Mouse (Mus musculus): ENCODE data around the gene Rdh16. TPM values are rescaled to one million over a fixed set of nuclear protein-coding genes. Genes with fewer than 3 reads are reported as not detected.
"Not testable (repeated sequence)": the region's sequence is repeated elsewhere in the genome, so short reads cannot be mapped to it uniquely, and the experiment has no call there.

The Rdh16 gene
- polyA plus RNA-seq, 1 experiment from 2014 or later = 0.07 TPM

- ATAC-seq (ENCODE audit: low FRiP score, low TSS enrichment); H3K9me3 ChIP-seq (ENCODE audit: control insufficient read depth, low read length); H3K9ac ChIP-seq (replicated peaks; ENCODE audit: low read length); H3K4me3 ChIP-seq (replicated peaks; ENCODE audit: low read depth, low read length); H3K27ac ChIP-seq (replicated peaks; ENCODE audit: low read depth, low read length); H3K27me3 ChIP-seq (ENCODE audit: control insufficient read depth, insufficient read depth, low read length); H3K4me1 ChIP-seq (ENCODE audit: control insufficient read depth, insufficient read depth, low read length); DNase-seq; H3K4me2 ChIP-seq (ENCODE audit: low read length); H3K36me3 ChIP-seq (ENCODE audit: control insufficient read depth, insufficient read depth, low read length): not testable (repeated sequence)
- WGBS = 72% methylated on average over 4 of the region's 4 CpGs
Measured at GRCm38 (mm10) chr10:127817268-127817910, 16.4 kb downstream of the Rdh16 start.

- 90% methylated on average over 2 of the region's 2 CpGs for WGBS
- ATAC-seq (ENCODE audit: low FRiP score, low TSS enrichment); H3K9me3 ChIP-seq (ENCODE audit: control insufficient read depth, low read length); H3K9ac ChIP-seq (replicated peaks; ENCODE audit: low read length); H3K27ac ChIP-seq (replicated peaks; ENCODE audit: low read depth, low read length); H3K27me3 ChIP-seq (ENCODE audit: control insufficient read depth, insufficient read depth, low read length); H3K4me3 ChIP-seq (replicated peaks; ENCODE audit: low read depth, low read length); H3K4me2 ChIP-seq (ENCODE audit: low read length); DNase-seq; H3K36me3 ChIP-seq (ENCODE audit: control insufficient read depth, insufficient read depth, low read length); H3K4me1 ChIP-seq (ENCODE audit: control insufficient read depth, insufficient read depth, low read length): not testable (repeated sequence)
Measured at GRCm38 (mm10) chr10:127821806-127822205, 20.9 kb downstream of the Rdh16 start.

- H3K27me3 ChIP-seq (ENCODE audit: control insufficient read depth, insufficient read depth, low read length) = no peaks in the 10 kb centered on the region
- H3K4me1 ChIP-seq (ENCODE audit: control insufficient read depth, insufficient read depth, low read length) = no peaks in the 10 kb centered on the region
- ATAC-seq (ENCODE audit: low FRiP score, low TSS enrichment) (no peak), DNase-seq (peak; percentile 2)
- no peak overlapping the region for H3K9ac ChIP-seq (replicated peaks; ENCODE audit: low read length)
- peaks cover 3% of the 10 kb centered on the region; the same call in 1 of the 2 replicates for H3K9me3 ChIP-seq (ENCODE audit: control insufficient read depth, low read length)
- H3K4me3 ChIP-seq (replicated peaks; ENCODE audit: low read depth, low read length) = no peak overlapping the region
- H3K36me3 ChIP-seq (ENCODE audit: control insufficient read depth, insufficient read depth, low read length) = no peaks in the 10 kb centered on the region
- no peak overlapping the region for H3K4me2 ChIP-seq (ENCODE audit: low read length)
- WGBS = 82% methylated on average over 6 of the region's 6 CpGs
- no peak overlapping the region for H3K27ac ChIP-seq (replicated peaks; ENCODE audit: low read depth, low read length)
Measured at GRCm38 (mm10) chr10:127825386-127825785, 24.4 kb downstream of the Rdh16 start.

GRCm38 (mm10) chr10:127829121-127829520 is 28.2 kb downstream of the Rdh16 start:
- 80% methylated on average over 3 of the region's 3 CpGs for WGBS
- no peak overlapping the region for H3K4me2 ChIP-seq (ENCODE audit: low read length)
- no peaks in the 10 kb centered on the region for H3K9me3 ChIP-seq (ENCODE audit: control insufficient read depth, low read length)
- H3K4me3 ChIP-seq (replicated peaks; ENCODE audit: low read depth, low read length) = no peak overlapping the region
- H3K36me3 ChIP-seq (ENCODE audit: control insufficient read depth, insufficient read depth, low read length) = no peaks in the 10 kb centered on the region
- ATAC-seq (ENCODE audit: low FRiP score, low TSS enrichment) (no peak), DNase-seq (no peak)
- no peaks in the 10 kb centered on the region for H3K27me3 ChIP-seq (ENCODE audit: control insufficient read depth, insufficient read depth, low read length)
- no peak overlapping the region for H3K9ac ChIP-seq (replicated peaks; ENCODE audit: low read length)
- H3K27ac ChIP-seq (replicated peaks; ENCODE audit: low read depth, low read length) = no peak overlapping the region
- no peaks in the 10 kb centered on the region for H3K4me1 ChIP-seq (ENCODE audit: control insufficient read depth, insufficient read depth, low read length)

GRCm38 (mm10) chr10:127834186-127834585 is 33.2 kb downstream of the Rdh16 start:
- not testable (repeated sequence) for H3K9ac ChIP-seq (replicated peaks; ENCODE audit: low read length); H3K4me3 ChIP-seq (replicated peaks; ENCODE audit: low read depth, low read length); H3K27me3 ChIP-seq (ENCODE audit: control insufficient read depth, insufficient read depth, low read length); DNase-seq; H3K36me3 ChIP-seq (ENCODE audit: control insufficient read depth, insufficient read depth, low read length); H3K9me3 ChIP-seq (ENCODE audit: control insufficient read depth, low read length); H3K27ac ChIP-seq (replicated peaks; ENCODE audit: low read depth, low read length); H3K4me2 ChIP-seq (ENCODE audit: low read length); H3K4me1 ChIP-seq (ENCODE audit: control insufficient read depth, insufficient read depth, low read length); ATAC-seq (ENCODE audit: low FRiP score, low TSS enrichment)
- 100% methylated on average over 1 of the region's 1 CpGs for WGBS

- Histone ChIP-seq H3K4me2 (ENCODE audit: low read length) (no peak overlapping the region), H3K27ac (replicated peaks; ENCODE audit: low read depth, low read length) (no peak overlapping the region), H3K36me3 (ENCODE audit: control insufficient read depth, insufficient read depth, low read length) (no peaks in the 10 kb centered on the region), H3K9me3 (ENCODE audit: control insufficient read depth, low read length) (no peaks in the 10 kb centered on the region), H3K4me3 (replicated peaks; ENCODE audit: low read depth, low read length) (no peak overlapping the region), H3K4me1 (ENCODE audit: control insufficient read depth, insufficient read depth, low read length) (no peaks in the 10 kb centered on the region), H3K9ac (replicated peaks; ENCODE audit: low read length) (no peak overlapping the region), H3K27me3 (ENCODE audit: control insufficient read depth, insufficient read depth, low read length) (no peaks in the 10 kb centered on the region)
- ATAC-seq (ENCODE audit: low FRiP score, low TSS enrichment) = no peak
- DNase-seq = no peak
- 81% methylated on average over 5 of the region's 5 CpGs for WGBS
Measured at GRCm38 (mm10) chr10:127835292-127835691, 34.3 kb downstream of the Rdh16 start.

GRCm38 (mm10) chr10:127837793-127838192 is 36.8 kb downstream of the Rdh16 start:
- ATAC-seq (ENCODE audit: low FRiP score, low TSS enrichment); H3K4me1 ChIP-seq (ENCODE audit: control insufficient read depth, insufficient read depth, low read length); H3K4me2 ChIP-seq (ENCODE audit: low read length); H3K36me3 ChIP-seq (ENCODE audit: control insufficient read depth, insufficient read depth, low read length); H3K27ac ChIP-seq (replicated peaks; ENCODE audit: low read depth, low read length); DNase-seq; H3K9ac ChIP-seq (replicated peaks; ENCODE audit: low read length); H3K4me3 ChIP-seq (replicated peaks; ENCODE audit: low read depth, low read length); H3K27me3 ChIP-seq (ENCODE audit: control insufficient read depth, insufficient read depth, low read length); H3K9me3 ChIP-seq (ENCODE audit: control insufficient read depth, low read length): not testable (repeated sequence)
- WGBS = 94% methylated on average over 5 of the region's 5 CpGs

- Histone ChIP-seq H3K27ac (replicated peaks; ENCODE audit: low read depth, low read length) (no peak overlapping the region), H3K4me1 (ENCODE audit: control insufficient read depth, insufficient read depth, low read length) (no peaks in the 10 kb centered on the region), H3K4me2 (ENCODE audit: low read length) (no peak overlapping the region), H3K27me3 (ENCODE audit: control insufficient read depth, insufficient read depth, low read length) (no peaks in the 10 kb centered on the region), H3K4me3 (replicated peaks; ENCODE audit: low read depth, low read length) (no peak overlapping the region), H3K36me3 (ENCODE audit: control insufficient read depth, insufficient read depth, low read length) (no peaks in the 10 kb centered on the region), H3K9ac (replicated peaks; ENCODE audit: low read length) (no peak overlapping the region), H3K9me3 (ENCODE audit: control insufficient read depth, low read length) (no peaks in the 10 kb centered on the region)
- 85% methylated on average over 2 of the region's 2 CpGs for WGBS
- no peak for ATAC-seq (ENCODE audit: low FRiP score, low TSS enrichment)
- no peak for DNase-seq
Measured at GRCm38 (mm10) chr10:127838539-127838938, 37.6 kb downstream of the Rdh16 start.

- no peak for DNase-seq
- no peaks in the 10 kb centered on the region for H3K9me3 ChIP-seq (ENCODE audit: control insufficient read depth, low read length)
- no peaks in the 10 kb centered on the region for H3K4me1 ChIP-seq (ENCODE audit: control insufficient read depth, insufficient read depth, low read length)
- no peak overlapping the region for H3K27ac ChIP-seq (replicated peaks; ENCODE audit: low read depth, low read length)
- no peak overlapping the region for H3K4me3 ChIP-seq (replicated peaks; ENCODE audit: low read depth, low read length)
- H3K4me2 ChIP-seq (ENCODE audit: low read length) = no peak overlapping the region
- 64% methylated on average over 2 of the region's 2 CpGs for WGBS
- no peak for ATAC-seq (ENCODE audit: low FRiP score, low TSS enrichment)
- no peaks in the 10 kb centered on the region for H3K27me3 ChIP-seq (ENCODE audit: control insufficient read depth, insufficient read depth, low read length)
- no peaks in the 10 kb centered on the region for H3K36me3 ChIP-seq (ENCODE audit: control insufficient read depth, insufficient read depth, low read length)
- H3K9ac ChIP-seq (replicated peaks; ENCODE audit: low read length) = no peak overlapping the region
Measured at GRCm38 (mm10) chr10:127840776-127841175, 39.8 kb downstream of the Rdh16 start.

All from midbrain, embryonic 14.5 days (tissue).